Mouse (Mus musculus): Measurements from ENCODE around the gene Edn2. TPM values are rescaled to one million over a fixed set of nuclear protein-coding genes. Genes with fewer than 3 reads are reported as not detected.

The Edn2 gene
- polyA plus RNA-seq (2017; shearing (Covaris generic)): not detected

DNA sequence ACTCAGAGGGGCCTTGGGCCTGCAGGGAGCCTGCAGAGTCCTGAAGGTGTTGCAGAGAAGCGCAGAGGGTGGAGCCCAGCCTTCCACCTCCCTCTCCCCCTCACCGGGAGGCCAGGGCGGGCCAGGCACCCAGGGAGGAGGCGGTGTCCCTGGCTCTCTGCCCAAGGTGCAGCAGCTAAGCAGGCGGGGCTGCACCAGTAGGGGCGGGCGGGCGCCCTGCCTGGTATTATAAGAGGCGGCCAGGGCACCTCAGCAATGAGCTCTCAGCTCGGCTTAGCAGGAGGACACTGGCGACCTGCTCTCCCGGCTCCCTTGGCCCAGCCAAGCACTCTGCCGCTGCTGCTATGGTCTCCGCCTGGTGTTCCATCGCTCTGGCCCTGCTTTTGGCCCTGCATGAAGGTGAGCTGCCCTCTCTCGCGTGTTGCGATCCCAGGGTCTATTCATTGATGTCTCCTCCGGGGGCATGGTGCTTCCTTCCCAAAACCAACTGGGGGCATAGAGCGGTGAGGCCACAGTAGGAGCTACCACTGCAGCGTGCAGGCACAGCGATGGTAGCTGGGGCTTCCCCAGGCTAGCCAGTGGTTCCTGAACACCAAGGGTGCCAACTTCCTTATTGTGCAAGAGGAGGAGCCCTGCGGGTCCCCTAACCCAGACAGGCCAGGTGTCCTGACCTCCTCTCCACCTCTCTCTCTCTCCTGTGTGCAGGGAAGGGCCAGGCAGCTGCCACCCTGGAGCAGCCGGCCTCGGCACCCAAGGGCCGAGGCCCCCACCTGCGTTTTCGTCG lies at the start of gene Edn2:
Gene Edn2, plus strand, starts transcription at position 41 of the 784 bp plus-strand sequence.

Other genes with a start within 250 kb of the Edn2 start
- gene AL607142.1, start 96.2 kb upstream of the Edn2 start, polyA plus RNA-seq (2017; shearing (Covaris generic)): 10 to 100 TPM in 1 of 2 experiments, 1 to 10 TPM in 1; 6.1 to 12.8 TPM
- gene Foxo6, start 126.1 kb downstream of the Edn2 start, polyA plus RNA-seq (2017; shearing (Covaris generic)): not detected
- gene Scmh1, start 244.1 kb downstream of the Edn2 start, polyA plus RNA-seq (2017; shearing (Covaris generic)): 10 to 100 TPM in 1 of 2 experiments, 1 to 10 TPM in 1; 7.7 to 20.5 TPM